Mouse (Mus musculus) c-Kit-positive CD71-positive TER-119-positive erythroid progenitor cells, embryonic 14.5 days (primary cell): ENCODE measurements around the gene Ranbp10.
"Not testable (repeated sequence)": the region's sequence is repeated elsewhere in the genome, so short reads cannot be mapped to it uniquely, and the experiment has no call there.

Experiments used
- DNase-seq: peaks from one replicate; pipeline ENCODE4 v3.0.0-alpha.2; 2013; ENCODE audit warnings: low spot score

Gene Ranbp10

DNA sequence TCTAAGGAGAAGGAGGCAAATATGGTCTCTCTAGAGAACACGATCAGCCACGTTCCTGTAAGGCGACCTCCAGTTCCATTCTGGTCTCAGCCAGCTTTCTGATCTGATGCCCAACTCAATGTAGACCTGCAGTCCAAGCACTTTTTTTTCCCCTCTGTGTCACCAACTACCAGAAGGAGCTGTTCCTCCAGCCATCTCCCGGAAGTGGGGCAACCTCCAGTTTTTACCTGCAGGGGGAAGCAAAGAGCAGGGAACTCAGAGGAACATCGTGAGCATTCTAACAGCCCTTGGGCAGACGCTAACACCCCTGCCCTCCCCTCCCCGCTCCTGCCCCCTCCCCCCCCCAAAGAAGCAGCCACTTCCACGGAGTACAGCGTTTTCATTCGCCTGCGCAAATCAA lies 8.2 kb upstream of the Ranbp10 start:
- peak; percentile 85 for DNase-seq

- DNase-seq = not testable (repeated sequence)
Measured at GRCm38 (mm10) chr8:105833740-105834139, 6.6 kb upstream of the Ranbp10 start.

DNA sequence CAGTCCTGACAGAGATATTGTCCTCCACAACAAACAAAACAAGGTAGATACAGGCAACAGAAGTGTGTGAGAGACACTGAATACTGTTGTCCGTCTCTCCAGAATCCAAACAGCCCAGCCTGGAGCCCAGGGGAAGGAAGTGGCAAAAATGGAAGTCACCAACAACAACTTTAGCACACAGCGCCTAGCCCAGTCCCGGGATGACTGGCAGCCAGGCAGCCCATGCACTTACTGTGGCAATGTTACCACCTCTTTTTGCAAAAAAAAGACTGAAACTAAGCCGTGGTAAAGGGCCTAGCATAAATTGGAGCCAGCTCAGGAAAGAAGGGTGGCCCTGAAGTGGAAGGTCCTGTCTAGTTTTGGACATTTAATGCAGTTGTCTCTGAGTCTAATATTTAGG lies 771 bp downstream of the Ranbp10 start:
- no peak for DNase-seq

DNA sequence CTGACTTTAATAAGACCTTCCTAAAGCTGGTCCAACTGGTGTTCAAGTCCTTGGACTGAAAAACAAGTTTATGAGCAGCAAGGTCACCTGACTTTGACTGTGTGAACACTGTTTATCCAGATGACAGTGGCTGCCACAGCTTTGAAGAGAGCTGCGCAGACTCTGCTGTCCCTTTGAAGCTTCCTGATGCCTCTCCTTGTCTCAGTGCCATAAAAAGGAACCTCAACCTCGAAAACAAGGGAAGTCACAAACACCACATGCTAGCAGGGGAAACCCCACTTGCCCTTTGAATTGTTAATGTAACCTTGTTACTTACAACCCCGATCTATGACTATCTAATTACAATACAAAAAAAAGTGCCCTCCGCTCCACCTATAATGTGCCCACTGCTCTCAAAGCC lies 1.6 kb downstream of the Ranbp10 start:
- DNase-seq = no peak

- DNase-seq = peak; percentile 95
Measured at GRCm38 (mm10) chr8:105820925-105821324, 6.2 kb downstream of the Ranbp10 start.

GRCm38 (mm10) chr8:105819659-105820058 lies 7.5 kb downstream of the Ranbp10 start:
- DNase-seq = no peak

DNA sequence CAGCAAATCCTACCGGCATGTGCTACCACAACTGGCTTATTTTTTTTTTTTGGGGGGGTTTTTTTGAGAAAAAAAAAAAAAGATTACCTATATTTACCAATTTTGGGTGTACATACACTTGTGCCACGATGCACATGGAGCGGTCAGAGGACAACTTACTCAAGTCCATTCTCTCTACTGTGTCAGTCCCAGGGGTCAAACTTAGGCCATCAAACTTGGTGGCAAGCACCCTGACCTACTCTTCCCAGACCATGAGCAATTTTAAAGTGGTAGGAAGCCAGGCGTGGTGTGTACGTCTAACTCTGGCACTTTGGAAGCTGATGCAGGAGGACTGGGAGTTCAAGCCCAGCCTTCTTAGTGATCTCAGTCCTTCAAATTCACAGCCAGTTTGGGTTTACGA lies 13.9 kb downstream of the Ranbp10 start:
- no peak for DNase-seq

DNA sequence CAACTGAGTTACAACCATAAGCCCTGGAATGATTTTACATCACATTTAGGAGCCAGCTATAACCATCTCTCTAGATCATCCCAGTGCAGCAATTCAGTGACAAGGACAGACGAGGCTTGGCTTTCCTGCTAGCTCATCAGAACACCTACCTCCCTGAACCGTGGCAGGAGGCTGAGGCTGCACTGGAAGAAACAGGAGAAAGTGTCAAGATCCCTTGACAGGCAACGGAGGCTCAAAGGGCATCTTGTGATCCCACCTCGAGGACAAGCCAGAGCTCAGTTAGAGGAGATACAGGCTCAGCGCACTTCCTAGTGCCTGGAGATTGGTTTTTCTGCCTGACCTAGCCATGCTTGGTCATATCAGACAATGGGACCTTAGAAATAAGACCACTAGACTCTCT lies 14.6 kb downstream of the Ranbp10 start:
- DNase-seq = no peak

GRCm38 (mm10) chr8:105811543-105811942 lies 15.6 kb downstream of the Ranbp10 start:
- no peak for DNase-seq

- DNase-seq = no peak
Measured at GRCm38 (mm10) chr8:105811061-105811460, 16.1 kb downstream of the Ranbp10 start.

GRCm38 (mm10) chr8:105810245-105810786 lies 16.8 kb downstream of the Ranbp10 start:
- no peak for DNase-seq

DNA sequence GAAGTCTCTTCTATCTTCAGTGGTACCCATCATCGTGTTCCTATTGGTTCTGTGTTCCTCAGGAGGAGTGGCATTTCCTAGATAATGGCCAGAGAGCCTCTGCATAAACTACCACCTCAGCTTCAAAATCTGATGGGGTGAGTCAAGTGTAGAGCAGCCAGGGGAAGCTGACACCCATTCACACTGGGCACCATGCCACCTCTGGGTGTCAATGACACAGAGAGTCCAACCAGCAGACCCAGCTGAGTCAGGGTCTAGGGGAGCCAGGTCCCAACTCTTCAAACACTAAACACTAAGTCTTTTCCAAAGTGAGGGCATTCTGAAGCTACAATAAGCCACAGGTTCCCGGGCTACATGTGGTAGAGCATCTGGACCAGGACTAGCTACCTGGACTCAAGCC lies 18.7 kb downstream of the Ranbp10 start:
- DNase-seq = no peak

DNA sequence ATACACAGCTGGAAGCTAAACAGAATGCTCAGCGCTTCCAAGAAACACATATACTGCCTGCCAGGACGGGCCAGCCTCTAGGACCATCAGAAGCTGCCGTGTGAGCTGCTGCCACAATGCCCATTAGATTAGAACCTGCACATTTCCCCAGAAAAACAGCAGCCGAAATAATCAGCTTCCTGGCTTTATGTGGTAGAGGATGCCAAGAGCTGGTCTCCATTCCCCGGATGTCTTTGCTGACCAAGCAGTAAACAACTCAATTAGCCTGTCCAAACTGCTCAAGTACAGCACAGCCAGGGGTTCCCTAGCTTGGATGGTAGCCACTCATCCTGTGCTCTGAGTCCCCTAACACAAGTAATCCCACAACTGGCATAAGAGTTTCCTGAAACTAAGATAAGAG lies 19.4 kb downstream of the Ranbp10 start:
- DNase-seq = no peak

- DNase-seq = no peak
Measured at GRCm38 (mm10) chr8:105805964-105806363, 21.2 kb downstream of the Ranbp10 start.

GRCm38 (mm10) chr8:105805346-105805745 lies 21.8 kb downstream of the Ranbp10 start:
- DNase-seq = no peak

DNA sequence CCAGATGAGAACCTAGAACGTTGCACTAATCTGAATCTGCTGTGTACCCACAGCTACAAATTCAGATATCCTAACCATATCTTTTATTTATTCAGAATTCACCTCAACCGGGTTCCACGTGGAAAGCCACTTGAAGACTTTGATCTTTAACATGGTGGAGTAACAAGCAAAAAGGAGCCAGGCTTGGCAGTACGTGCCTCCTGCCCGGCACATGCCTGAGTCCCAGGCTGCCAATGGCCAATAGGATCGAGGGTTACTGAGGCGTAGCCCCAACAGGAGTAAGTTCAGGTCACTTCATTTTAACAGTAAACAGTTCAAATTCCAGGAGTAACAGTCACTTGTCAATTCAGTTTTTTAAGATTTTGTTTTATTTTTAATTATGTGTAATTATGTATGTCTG lies 22.4 kb downstream of the Ranbp10 start:
- DNase-seq = no peak

- peak; percentile 85 for DNase-seq
Measured at GRCm38 (mm10) chr8:105801153-105801904, 25.8 kb downstream of the Ranbp10 start.

GRCm38 (mm10) chr8:105799091-105799812 lies 27.9 kb downstream of the Ranbp10 start:
- DNase-seq = peak; percentile 73

DNA sequence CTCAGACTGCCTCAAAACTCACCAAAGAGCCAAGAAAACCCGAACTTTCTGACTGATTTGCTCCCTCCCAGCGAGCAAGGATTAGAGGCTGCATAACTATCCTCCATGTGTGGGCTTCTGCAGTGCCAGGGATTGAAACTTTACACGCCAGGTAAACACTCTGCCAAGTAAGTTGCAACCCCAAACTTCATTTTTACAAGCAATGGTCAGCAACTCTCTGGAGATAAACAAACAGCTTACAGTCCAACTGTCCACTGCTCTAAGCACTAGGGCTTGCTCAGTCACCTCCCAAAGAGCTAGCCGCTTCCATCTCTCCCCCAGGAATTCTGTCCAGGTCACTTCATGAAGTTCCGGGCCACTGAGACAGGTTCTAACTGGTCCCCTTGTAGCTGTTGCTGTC lies 28.7 kb downstream of the Ranbp10 start:
- DNase-seq = no peak

- no peak for DNase-seq
Measured at GRCm38 (mm10) chr8:105795785-105796184, 31.4 kb downstream of the Ranbp10 start.

DNA sequence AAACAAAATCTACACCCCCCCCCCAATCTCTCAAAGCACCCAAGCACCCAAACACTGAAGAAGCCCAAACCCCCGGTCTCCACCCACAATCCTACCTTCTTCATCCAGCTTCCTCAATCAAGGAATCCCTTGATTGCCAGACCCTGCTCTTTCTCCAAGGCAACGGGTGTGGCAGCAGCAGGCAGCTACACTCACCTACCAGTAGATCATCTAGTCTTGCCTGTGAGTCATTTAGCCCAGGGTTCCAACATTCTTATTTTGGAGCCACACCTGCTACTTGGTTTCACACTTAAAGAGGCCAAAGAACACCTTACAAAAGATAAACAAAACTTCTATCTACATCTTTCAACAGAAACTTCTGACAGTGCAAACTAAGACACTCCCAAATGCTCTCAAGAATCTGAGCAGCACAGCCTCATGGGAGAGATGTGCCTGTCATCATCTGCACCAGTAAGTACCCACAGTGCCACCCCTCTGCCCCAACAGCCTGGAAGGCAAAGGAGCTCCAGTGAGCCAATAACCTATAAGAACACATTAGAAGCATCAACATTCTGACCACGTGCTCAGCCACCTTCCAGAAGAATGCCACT lies 33.0 kb downstream of the Ranbp10 start:
- no peak for DNase-seq

DNA sequence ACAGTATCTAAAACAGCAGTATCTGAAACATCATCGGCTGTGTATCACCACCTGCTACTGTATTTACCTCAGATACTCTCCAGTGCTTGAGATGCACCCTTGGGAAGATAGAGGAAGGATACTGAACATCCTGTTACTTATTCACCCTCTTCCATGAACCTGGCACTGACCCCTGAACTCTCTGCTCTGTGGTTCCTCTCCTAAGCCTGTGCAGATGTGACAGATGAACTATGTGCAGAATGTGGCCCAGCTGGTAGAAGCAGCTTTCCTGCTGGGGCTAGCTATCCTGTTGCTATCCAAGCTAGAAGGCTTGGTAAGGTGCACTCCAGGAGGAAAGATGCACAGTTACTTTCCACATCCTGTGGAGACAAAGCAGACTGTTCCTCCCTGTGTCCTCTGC lies 33.8 kb downstream of the Ranbp10 start:
- no peak for DNase-seq

GRCm38 (mm10) chr8:105789626-105790025 lies 37.5 kb downstream of the Ranbp10 start:
- no peak for DNase-seq
